Mouse (Mus musculus): ENCODE measurements at regions not wholly inside any gene's neighbourhood (a gene's known extent, or its start where the extent isn't known, plus 50 kb on each side); places are given as distances from the start of the nearest gene placed in this dataset.

DNA sequence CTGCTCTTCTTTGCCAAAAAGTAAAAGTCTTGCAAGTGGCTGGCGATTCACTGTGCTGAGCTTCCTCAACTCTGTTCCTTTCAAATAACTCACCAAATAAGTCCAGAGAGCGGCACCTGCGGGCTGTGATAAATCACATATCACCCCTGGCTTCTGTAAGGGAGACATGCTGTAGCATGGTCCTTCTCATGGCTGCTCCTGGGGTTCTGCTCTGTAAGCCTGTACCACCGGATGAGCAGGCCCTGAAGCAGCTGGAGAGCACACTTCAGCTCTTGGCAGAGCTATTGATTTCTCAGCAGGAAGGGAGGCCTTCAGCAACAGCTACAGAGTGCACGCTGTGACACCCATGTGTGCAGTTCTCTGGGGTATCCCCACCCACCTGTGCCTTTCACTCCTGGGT is 101.5 kb upstream of the Ufm1 start:
- no peak for DNase-seq

DNA sequence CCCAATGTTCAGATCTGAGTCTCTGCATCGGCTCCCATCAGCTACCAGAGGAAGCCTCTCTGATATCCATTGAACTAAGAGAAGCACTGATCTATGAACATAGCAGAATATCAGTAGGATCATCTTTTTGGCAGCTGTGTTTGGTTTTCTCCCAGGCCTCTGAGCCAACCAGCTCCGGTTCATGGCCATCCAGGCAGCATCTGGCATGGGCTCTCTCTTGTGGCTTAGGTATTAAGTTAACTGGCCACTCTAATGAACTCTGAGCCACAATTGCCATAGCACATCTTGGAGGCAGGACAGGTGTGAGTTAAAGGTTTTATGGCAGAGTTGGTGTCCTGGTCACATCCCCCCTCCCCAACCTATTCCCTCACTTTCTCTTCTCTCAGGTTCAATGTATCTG is 90.2 kb upstream of the Ufm1 start:
- DNase-seq: no peak

DNA sequence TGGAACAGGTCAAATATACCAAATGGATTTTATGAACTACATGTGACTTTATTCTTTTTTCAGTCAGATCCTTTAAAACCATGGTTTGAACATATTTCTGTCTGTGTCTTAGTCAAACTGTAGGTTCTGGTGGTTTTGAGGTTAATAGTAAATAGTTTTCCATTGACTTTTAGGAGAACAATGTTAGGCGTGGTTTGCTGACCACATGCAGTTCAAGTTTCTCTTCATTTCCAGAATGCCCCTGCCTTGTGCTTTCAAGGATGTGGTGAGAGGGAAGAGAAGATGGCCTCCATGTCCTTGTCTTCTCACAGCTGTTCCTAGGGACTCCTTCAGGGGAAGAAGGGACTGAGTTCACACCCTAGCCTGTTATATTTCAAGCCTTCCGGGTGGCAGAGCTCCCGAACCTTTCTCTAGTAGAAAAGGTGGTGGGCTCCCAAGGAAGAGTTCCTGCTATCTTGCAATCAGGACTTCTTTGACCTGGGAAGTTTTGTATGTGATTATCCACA is 76.1 kb upstream of the Ufm1 start:
- DNase-seq: no peak

DNA sequence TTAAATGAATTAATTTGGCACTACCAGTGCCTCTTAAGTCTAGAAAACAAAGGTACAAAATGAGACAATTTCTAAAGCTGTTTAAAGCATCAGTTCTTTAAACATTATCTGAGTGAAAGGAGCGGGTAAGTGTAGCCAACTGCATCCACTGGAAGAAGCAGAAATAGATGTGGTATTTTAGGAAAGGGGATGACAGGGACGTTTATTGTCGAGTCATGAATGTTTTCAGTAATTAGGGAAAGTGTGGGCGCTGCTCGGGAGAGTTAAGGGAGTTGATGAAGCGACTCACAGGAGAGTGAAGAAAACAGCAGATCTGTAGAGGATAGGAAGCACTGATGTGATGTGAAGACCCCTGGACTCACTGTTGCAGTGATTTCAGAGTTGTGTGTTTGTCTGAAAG is 68.1 kb upstream of the Ufm1 start:
- DNase-seq: no peak

DNA sequence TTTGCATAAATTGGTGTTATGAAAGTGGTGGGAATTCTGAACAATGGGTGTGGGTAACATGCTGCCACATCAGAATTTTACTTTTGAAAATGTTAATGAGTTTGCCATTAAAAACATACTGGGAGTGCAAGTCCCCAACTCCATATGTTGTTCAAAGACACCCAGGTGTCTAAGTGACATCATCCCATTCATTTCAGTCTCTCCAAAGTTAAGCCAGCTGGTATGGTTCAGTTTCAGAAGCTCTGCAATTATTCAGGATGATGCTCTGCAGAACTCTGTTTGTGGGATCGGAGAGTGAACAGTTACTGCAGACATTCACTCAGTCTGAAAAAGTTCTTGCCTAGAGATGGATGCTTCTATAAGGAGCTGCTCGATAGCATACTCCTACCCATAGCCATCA is 56.3 kb upstream of the Ufm1 start:
- no peak for DNase-seq

DNA sequence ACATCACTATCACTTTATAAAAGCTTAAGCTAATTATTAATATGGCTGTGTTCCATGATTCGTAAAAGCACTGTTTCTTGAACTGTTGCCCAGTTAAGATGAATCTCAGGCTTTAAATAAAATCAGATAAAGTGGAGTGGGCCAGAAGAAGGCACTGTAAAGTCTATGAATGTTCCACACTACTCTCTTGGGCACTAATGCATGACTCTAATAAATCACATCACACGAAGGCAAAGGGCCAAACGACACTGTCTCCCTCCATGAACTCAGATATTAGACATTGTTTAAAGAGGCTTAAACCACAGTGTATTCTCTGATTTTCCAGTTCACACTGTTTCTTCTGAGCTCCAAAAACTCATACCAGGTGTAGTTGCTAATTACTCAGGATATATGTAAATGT is 55.9 kb upstream of the Ufm1 start:
- DNase-seq: no peak

DNA sequence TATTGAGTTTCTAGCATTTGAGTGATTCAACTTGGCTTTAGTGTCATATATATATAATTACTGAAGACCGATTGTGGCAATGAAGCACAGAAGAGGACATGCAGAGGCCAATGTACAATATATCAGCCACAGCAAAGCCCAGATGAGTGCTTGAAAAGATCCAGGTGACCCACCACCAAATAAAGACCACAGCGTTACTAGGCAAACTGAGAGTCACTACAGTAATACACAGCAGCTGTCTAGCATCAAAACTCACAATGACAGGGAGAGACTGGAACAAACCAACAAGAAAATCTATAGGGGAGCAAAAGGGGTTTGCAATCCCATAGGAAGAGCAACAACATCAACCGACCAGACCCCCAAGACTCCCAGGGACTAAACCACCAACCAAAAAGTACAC is 54.3 kb upstream of the Ufm1 start:
- DNase-seq: no peak

DNA sequence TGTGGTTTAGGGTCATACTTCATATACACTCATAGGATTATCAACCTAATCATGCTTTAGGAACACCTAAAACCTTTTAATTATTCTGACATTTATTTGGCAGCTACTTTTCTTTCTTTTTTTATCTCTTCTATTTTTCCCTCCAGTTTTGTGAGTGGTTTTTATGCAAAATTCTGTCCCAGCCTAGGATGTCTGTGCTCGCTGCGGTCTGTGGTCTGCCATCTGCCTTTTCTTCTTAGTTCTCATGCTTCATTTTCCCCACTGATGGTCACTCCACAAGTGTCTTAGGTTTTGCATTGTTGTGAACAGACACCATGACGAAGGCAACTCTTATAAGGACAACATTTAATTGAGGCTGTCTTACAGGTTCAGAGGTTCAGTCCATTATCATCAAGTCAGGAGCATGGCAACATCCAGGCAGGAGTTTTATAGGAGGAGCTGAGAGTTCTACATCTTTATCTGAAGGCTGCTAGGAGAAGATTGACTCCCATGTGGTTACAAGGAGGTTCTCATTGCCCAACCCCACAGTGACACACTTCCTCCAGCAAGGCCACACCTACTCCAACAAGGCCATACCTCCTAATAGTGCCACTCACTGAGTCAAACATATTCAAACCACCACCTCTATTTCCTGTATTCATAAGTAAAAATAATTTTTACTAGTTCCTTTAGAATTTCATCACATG is 50.5 kb upstream of the Ufm1 start:
- DNase-seq: no peak
